Mouse (Mus musculus) stomach, postnatal 0 days (tissue): Measurements from ENCODE around the gene Gm21828. TPM values are rescaled to one million over a fixed set of nuclear protein-coding genes. Genes with fewer than 3 reads are reported as not detected.
"Not testable (repeated sequence)": the region's sequence is repeated elsewhere in the genome, so short reads cannot be mapped to it uniquely, and the experiment has no call there.

Experiments used
- ATAC-seq: fragments of 200-750 bp; cut with Nextera tagmentation; 2 replicates; pipeline ENCODE4 v1.8.0; 2017; ENCODE audit not compliant: low FRiP score, low TSS enrichment
- DNase-seq: peaks from one replicate; pipeline ENCODE4 v3.0.0-alpha.2; 2016; ENCODE audit warnings: low spot score
- H3K27ac ChIP-seq: fragments of 300-500 bp; sonication (generic); replicated peaks from 2 replicates; pipeline ENCODE4 v1.5.1; 2014; ENCODE audit warnings: mild to moderate bottlenecking, control low read depth
- H3K27me3 ChIP-seq: fragments of 300-500 bp; sonication (generic); 2 replicates; pipeline ENCODE4 v1.6.1; 2014; ENCODE audit warnings: low read length; ENCODE audit not compliant: control insufficient read depth, insufficient read depth
- H3K36me3 ChIP-seq: fragments of 300-500 bp; sonication (generic); 2 replicates; pipeline ENCODE4 v1.6.1; 2014; ENCODE audit warnings: low read length, mixed read lengths; ENCODE audit not compliant: control insufficient read depth, insufficient read depth
- H3K4me1 ChIP-seq: fragments of 300-500 bp; sonication (generic); replicated peaks from 2 replicates; pipeline ENCODE4 v1.6.1; 2014; ENCODE audit warnings: antibody characterized with exemption; ENCODE audit not compliant: control insufficient read depth, insufficient read depth
- H3K4me2 ChIP-seq: fragments of 300-500 bp; sonication (generic); replicated peaks from 2 replicates; pipeline ENCODE4 v1.6.1; 2014; ENCODE audit warnings: low read depth, mild to moderate bottlenecking, control low read depth, moderate library complexity
- H3K4me3 ChIP-seq: fragments of 300-500 bp; sonication (generic); 2 replicates; pipeline ENCODE4 v1.5.1; 2014; ENCODE audit warnings: low read depth, low read length, control low read depth
- H3K9ac ChIP-seq: fragments of 300-500 bp; sonication (generic); 2 replicates; pipeline ENCODE4 v1.6.1; 2014; ENCODE audit warnings: mild to moderate bottlenecking, low read length, control low read depth, mixed read lengths
- H3K9me3 ChIP-seq: fragments of 300-500 bp; sonication (generic); 2 replicates; pipeline ENCODE4 v1.6.1; 2016; ENCODE audit warnings: low read length; ENCODE audit not compliant: control insufficient read depth
- WGBS: fragments of 180-500 bp; shearing (Covaris S2); extraction: QIAGEN DNeasy Blood & Tissue Kit; methylation state at CpG from one replicate; pipeline ENCODE4 v1.1.7; 2014; 5-methylcytosine and 5-hydroxymethylcytosine counted together
- polyA plus RNA-seq: library from polyadenylated mRNA; unstranded; fragments of >200 nt; fragmentation: Nextera tagmentation; extraction: Ambion mirVana; gene quantifications from 2 replicates; pipeline ENCODE4 v1.2.1, GENCODE M21; 2015

Gm21828 gene
- not detected in 2 replicates for polyA plus RNA-seq

DNA sequence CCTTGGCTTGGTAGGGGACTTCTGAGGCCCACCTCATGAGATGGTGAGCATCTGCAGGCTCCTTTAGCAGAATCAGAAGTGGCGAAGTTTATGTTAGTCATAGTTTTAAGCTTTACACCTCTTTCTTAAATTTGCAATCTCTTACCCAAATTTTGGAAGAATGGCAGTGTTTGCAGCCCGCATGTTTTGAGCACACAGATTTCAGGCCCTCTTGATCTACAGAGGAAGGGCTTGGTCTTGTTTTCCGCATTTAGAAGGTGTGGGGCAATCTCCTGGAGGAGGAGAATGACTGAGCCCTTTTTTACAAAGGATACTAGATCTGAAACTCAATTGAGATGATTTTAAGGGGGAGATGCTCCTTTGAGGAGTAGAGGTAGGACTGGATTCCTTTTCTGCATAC, at the start of gene Gm21828:
Gm21828 (minus strand) TSS at position 101 of the 400 bp plus-strand sequence.
- ATAC-seq, H3K36me3 ChIP-seq, H3K4me1 ChIP-seq, H3K9me3 ChIP-seq, H3K4me3 ChIP-seq, H3K27me3 ChIP-seq, DNase-seq, H3K27ac ChIP-seq, H3K4me2 ChIP-seq, H3K9ac ChIP-seq: not testable (repeated sequence)
- no CpG with 5 or more reads among the region's 3 CpGs for WGBS

DNA sequence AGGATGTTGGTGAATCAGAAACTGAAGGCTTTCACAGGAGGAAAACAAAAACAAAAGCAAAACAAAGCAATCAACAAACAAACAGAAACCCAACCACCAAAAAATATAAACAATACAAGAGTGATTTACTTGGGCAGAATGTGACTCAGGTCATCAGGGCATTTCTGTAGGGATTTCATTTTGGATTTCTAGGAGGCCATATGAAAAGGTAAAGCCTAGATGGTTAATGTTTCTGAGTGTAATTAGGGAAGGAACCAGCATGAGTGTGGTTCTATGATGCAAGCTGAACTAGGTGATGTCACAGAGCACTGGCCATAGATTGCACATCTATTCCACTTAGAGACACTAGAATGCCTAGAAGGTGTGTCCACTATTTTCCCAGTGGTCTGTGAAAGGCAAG, 28.4 kb upstream of the Gm21828 start, which contains the start of the genes Gm21440 and Gm21454:
Gm21440 (plus strand) TSS at position 301 of the 400 bp plus-strand sequence.
Gm21454 (plus strand) TSS at position 352 of the 400 bp plus-strand sequence.
- not testable (repeated sequence) for H3K36me3 ChIP-seq, DNase-seq, H3K27me3 ChIP-seq, H3K4me1 ChIP-seq, H3K9me3 ChIP-seq, H3K9ac ChIP-seq, H3K4me3 ChIP-seq, ATAC-seq, H3K4me2 ChIP-seq, H3K27ac ChIP-seq

Other genes starting within 250 kb of the Gm21828 start
- gene Gm20807, start 181.0 kb downstream of the Gm21828 start, polyA plus RNA-seq, result not detected in 2 replicates
- not detected in 2 replicates for gene Gm21891, start 90.4 kb downstream of the Gm21828 start, polyA plus RNA-seq
- not detected in 2 replicates for gene Gm21425, start 62.0 kb downstream of the Gm21828 start, polyA plus RNA-seq
- gene Gm21440, start 28.5 kb upstream of the Gm21828 start, polyA plus RNA-seq, result not detected in 2 replicates
- not detected in 2 replicates for gene Gm21454, start 28.5 kb upstream of the Gm21828 start, polyA plus RNA-seq
- gene Gm21725, start 125.1 kb upstream of the Gm21828 start, polyA plus RNA-seq, result not detected in 2 replicates
- gene Gm21866, start 241.7 kb upstream of the Gm21828 start, polyA plus RNA-seq, result not detected in 2 replicates